In genomic region chr4:156197829-156198205, GRCm38 (mm10) we compare ENCODE assay signal across 7 mouse cellular contexts. TPM values are rescaled to one million over a fixed set of nuclear protein-coding genes. Genes with fewer than 3 reads are reported as not detected.
DNase-seq lines count a peak whose midpoint lies in the region; ATAC-seq and TF ChIP-seq lines count a peak whose summit lies in the region.

No protein-coding gene starts in this region.

- peak; percentile 94 to 97 for DNase-seq in adrenal gland, postnatal 36 days
- DNase-seq in heart, adult 8-10 months (ENCODE audit: low spot score), result peak; percentile 86
- peak; percentile 92 for DNase-seq in kidney, adult 9 months
- peak; percentile 78 for DNase-seq in limb, embryonic 14.5 days (ENCODE audit: low spot score)
- peak; percentile 92 for DNase-seq in midbrain, postnatal 0 days (ENCODE audit: low spot score)
- DNase-seq in spleen, postnatal 14 days (ENCODE audit: low spot score in 2 of 2), result peak; percentile 76 to 83

- under 1% methylated on average over 26 of the region's 26 CpGs for WGBS in embryonic facial prominence, embryonic 13.5 days
- 1% methylated on average over 20 of the region's 26 CpGs for WGBS in limb, embryonic 14.5 days
- under 1% methylated on average over 25 of the region's 26 CpGs for WGBS in midbrain, postnatal 0 days

- peak overlapping the region; percentile 80 for H3K4me2 ChIP-seq in embryonic facial prominence, embryonic 13.5 days
- peak overlapping the region; percentile 63 for H3K4me2 ChIP-seq in limb, embryonic 14.5 days (replicated peaks; ENCODE audit: low read depth, low read length, severe bottlenecking)
- peak overlapping the region; percentile 95 for H3K4me2 ChIP-seq in midbrain, postnatal 0 days (ENCODE audit: low read depth, low read length, poor library complexity, severe bottlenecking)

- TF ChIP-seq CTCF in midbrain, postnatal 0 days (IDR thresholded peaks at IDR 0.05), result peak; percentile 62

- peak; percentile 81 for ATAC-seq in embryonic facial prominence, embryonic 13.5 days (ENCODE audit: insufficient number of reproducible peaks, insufficient read depth, low FRiP score, low TSS enrichment, low read depth)
- ATAC-seq in limb, embryonic 14.5 days (ENCODE audit: low FRiP score, low read depth), result peak; percentile 87
- ATAC-seq in midbrain, postnatal 0 days (ENCODE audit: low FRiP score), result peak; percentile 90

- peak overlapping the region; percentile 76 for H3K9ac ChIP-seq in embryonic facial prominence, embryonic 13.5 days
- peak overlapping the region; percentile 60 for H3K9ac ChIP-seq in limb, embryonic 14.5 days (ENCODE audit: low read depth, low read length, severe bottlenecking)
- peak overlapping the region; percentile 72 for H3K9ac ChIP-seq in midbrain, postnatal 0 days (replicated peaks; ENCODE audit: low read length, poor library complexity, severe bottlenecking)

- H3K36me3 ChIP-seq in embryonic facial prominence, embryonic 13.5 days, result peaks cover 20% of the 10 kb centered on the region
- peaks cover 22% of the 10 kb centered on the region for H3K36me3 ChIP-seq in limb, embryonic 14.5 days (ENCODE audit: control insufficient read depth, insufficient read depth, low read length)
- peaks cover 3% of the 10 kb centered on the region; the same call in 1 of the 2 replicates for H3K36me3 ChIP-seq in midbrain, postnatal 0 days (ENCODE audit: insufficient read depth, low read length)

- peaks cover 47% of the 10 kb centered on the region for H3K4me1 ChIP-seq in embryonic facial prominence, embryonic 13.5 days
- peaks cover 23% of the 10 kb centered on the region for H3K4me1 ChIP-seq in limb, embryonic 14.5 days (ENCODE audit: control insufficient read depth, insufficient read depth, low read length)
- H3K4me1 ChIP-seq in midbrain, postnatal 0 days (ENCODE audit: insufficient read depth, low read length), result peaks cover 4% of the 10 kb centered on the region; the same call in 1 of the 2 replicates

- peaks cover 9% of the 10 kb centered on the region for H3K27me3 ChIP-seq in embryonic facial prominence, embryonic 13.5 days
- peaks cover 6% of the 10 kb centered on the region for H3K27me3 ChIP-seq in limb, embryonic 14.5 days (ENCODE audit: control insufficient read depth, insufficient read depth, low read length)
- H3K27me3 ChIP-seq in midbrain, postnatal 0 days (ENCODE audit: insufficient read depth, low read length), result no peaks in the 10 kb centered on the region

- no peaks in the 10 kb centered on the region for H3K9me3 ChIP-seq in embryonic facial prominence, embryonic 13.5 days
- H3K9me3 ChIP-seq in limb, embryonic 14.5 days (ENCODE audit: control insufficient read depth, low read length), result no peaks in the 10 kb centered on the region
- no peaks in the 10 kb centered on the region for H3K9me3 ChIP-seq in midbrain, postnatal 0 days (ENCODE audit: low read length)

- peak overlapping the region; percentile 92 for H3K4me3 ChIP-seq in embryonic facial prominence, embryonic 13.5 days
- peak overlapping the region; percentile 95 for H3K4me3 ChIP-seq in limb, embryonic 14.5 days (replicated peaks; ENCODE audit: low read length)
- H3K4me3 ChIP-seq in midbrain, postnatal 0 days (ENCODE audit: low read depth, low read length), result peak overlapping the region; percentile 56

- peak overlapping the region; percentile 92 for H3K27ac ChIP-seq in embryonic facial prominence, embryonic 13.5 days
- peak overlapping the region; percentile 81 for H3K27ac ChIP-seq in limb, embryonic 14.5 days (replicated peaks; ENCODE audit: low read depth, low read length)
- H3K27ac ChIP-seq in midbrain, postnatal 0 days (ENCODE audit: low read depth, low read length), result peak overlapping the region; percentile 73

- 0 out of 2 replicates have a peak, but pooled peaks have one; percentile 57 for TF ChIP-seq POLR2A in limb, embryonic 14.5 days (IDR thresholded peaks at IDR 0.05; ENCODE audit: borderline replicate concordance, extremely low read depth, insufficient read depth, insufficient read length)

RNA-seq across cellular contexts. Expression of gene Agrn, which starts 0.5 kb away (rescaled TPM):
- total RNA-seq in adrenal gland, postnatal 36 days (2021), result 10 to 100 TPM; 33.2 to 49.6 TPM
- 83.7 and 92.1 TPM in 2 replicates for polyA plus RNA-seq in embryonic facial prominence, embryonic 13.5 days (2015; fragmentation: Nextera tagmentation; extraction: Ambion mirVana)
- 10 to 100 TPM; 21.0 to 27.6 (median 24.5) TPM for total RNA-seq in heart, adult 8-10 months (2022)
- polyA plus RNA-seq in limb, embryonic 14.5 days (2012; rRNA removed), result 264 and 342 TPM in 2 replicates
- 78.5 and 92.2 TPM in 2 replicates for polyA plus RNA-seq in limb, embryonic 14.5 days (2014; fragmentation: Nextera tagmentation; extraction: Ambion mirVana)
- total RNA-seq in midbrain, postnatal 0 days (2014; rRNA removed), result 303 and 333 TPM in 2 replicates
- 72.8 and 77.1 TPM in 2 replicates for polyA plus RNA-seq in midbrain, postnatal 0 days (2015; fragmentation: Nextera tagmentation; extraction: Ambion mirVana)

RNA-seq across cellular contexts. Expression of gene Isg15, which starts 2.8 kb away (rescaled TPM):
- 1 to 10 TPM; 7.5 to 9.0 TPM for total RNA-seq in adrenal gland, postnatal 36 days (2021)
- 1.6 and 2.1 TPM in 2 replicates for polyA plus RNA-seq in embryonic facial prominence, embryonic 13.5 days (2015; fragmentation: Nextera tagmentation; extraction: Ambion mirVana)
- 1 to 10 TPM; 1.7 to 2.8 (median 2.0) TPM for total RNA-seq in heart, adult 8-10 months (2022)
- polyA plus RNA-seq in limb, embryonic 14.5 days (2012; rRNA removed), result 1.4 and 1.7 TPM in 2 replicates
- polyA plus RNA-seq in limb, embryonic 14.5 days (2014; fragmentation: Nextera tagmentation; extraction: Ambion mirVana), result 0.26 and 0.73 TPM in 2 replicates
- 1.7 and 2.3 TPM in 2 replicates for total RNA-seq in midbrain, postnatal 0 days (2014; rRNA removed)
- polyA plus RNA-seq in midbrain, postnatal 0 days (2015; fragmentation: Nextera tagmentation; extraction: Ambion mirVana), result 2.4 and 3.9 TPM in 2 replicates

RNA-seq across cellular contexts. Expression of gene AW011738, which starts 5.3 kb away (rescaled TPM):
- total RNA-seq in adrenal gland, postnatal 36 days (2021), result 1 to 10 TPM; 3.5 to 6.0 TPM
- polyA plus RNA-seq in embryonic facial prominence, embryonic 13.5 days (2015; fragmentation: Nextera tagmentation; extraction: Ambion mirVana), result 2.3 and 2.9 TPM in 2 replicates
- 10 to 100 TPM; 10.1 to 14.4 (median 12.2) TPM for total RNA-seq in heart, adult 8-10 months (2022)
- polyA plus RNA-seq in limb, embryonic 14.5 days (2012; rRNA removed), result 2.2 and 2.4 TPM in 2 replicates
- polyA plus RNA-seq in limb, embryonic 14.5 days (2014; fragmentation: Nextera tagmentation; extraction: Ambion mirVana), result 0.41 and 1.4 TPM in 2 replicates
- 7.5 and 8.2 TPM in 2 replicates for total RNA-seq in midbrain, postnatal 0 days (2014; rRNA removed)
- polyA plus RNA-seq in midbrain, postnatal 0 days (2015; fragmentation: Nextera tagmentation; extraction: Ambion mirVana), result 3.5 and 3.7 TPM in 2 replicates

RNA-seq across cellular contexts. Expression of gene Perm1, which starts 17.9 kb away (rescaled TPM):
- total RNA-seq in adrenal gland, postnatal 36 days (2021), result 1 to 10 TPM; 1.8 to 2.9 TPM
- polyA plus RNA-seq in embryonic facial prominence, embryonic 13.5 days (2015; fragmentation: Nextera tagmentation; extraction: Ambion mirVana), result 0.62 and 1.1 TPM in 2 replicates
- total RNA-seq in heart, adult 8-10 months (2022), result 100 to 1,000 TPM; 327 to 378 (median 333) TPM
- polyA plus RNA-seq in limb, embryonic 14.5 days (2012; rRNA removed), result 0.25 and 0.54 TPM in 2 replicates
- 1.0 and 1.2 TPM in 2 replicates for polyA plus RNA-seq in limb, embryonic 14.5 days (2014; fragmentation: Nextera tagmentation; extraction: Ambion mirVana)
- total RNA-seq in midbrain, postnatal 0 days (2014; rRNA removed), result 1.9 and 2.0 TPM in 2 replicates
- polyA plus RNA-seq in midbrain, postnatal 0 days (2015; fragmentation: Nextera tagmentation; extraction: Ambion mirVana), result 1.4 and 1.7 TPM in 2 replicates

RNA-seq across cellular contexts. Expression of gene Plekhn1, which starts 36.8 kb away (rescaled TPM):
- 10 to 100 TPM; 21.5 to 23.0 TPM for total RNA-seq in adrenal gland, postnatal 36 days (2021)
- 29.9 and 30.7 TPM in 2 replicates for polyA plus RNA-seq in embryonic facial prominence, embryonic 13.5 days (2015; fragmentation: Nextera tagmentation; extraction: Ambion mirVana)
- total RNA-seq in heart, adult 8-10 months (2022), result 10 to 100 TPM in 3 of 4 experiments, 1 to 10 TPM in 1; 9.5 to 11.8 (median 10.9) TPM
- 104 and 133 TPM in 2 replicates for polyA plus RNA-seq in limb, embryonic 14.5 days (2012; rRNA removed)
- 32.2 and 36.6 TPM in 2 replicates for polyA plus RNA-seq in limb, embryonic 14.5 days (2014; fragmentation: Nextera tagmentation; extraction: Ambion mirVana)
- 46.6 and 46.7 TPM in 2 replicates for total RNA-seq in midbrain, postnatal 0 days (2014; rRNA removed)
- polyA plus RNA-seq in midbrain, postnatal 0 days (2015; fragmentation: Nextera tagmentation; extraction: Ambion mirVana), result 18.7 and 19.3 TPM in 2 replicates

Comparison
In these comparisons a context has a peak if more than half of its experiments do, and no peak if none do; other contexts are left out.
1. Peak in every context shown above with its lines: DNase-seq, ATAC-seq, H3K4me3 ChIP-seq and H3K27ac ChIP-seq.